Mouse (Mus musculus) midbrain, embryonic 11.5 days (tissue): Measurements from ENCODE around the gene Glrp1. TPM values are rescaled to one million over a fixed set of nuclear protein-coding genes. Genes with fewer than 3 reads are reported as not detected.

Experiments
- ATAC-seq: fragments of 200-750 bp; cut with Nextera tagmentation; 2 replicates; pipeline ENCODE4 v1.8.0; 2017; ENCODE audit warnings: moderate TSS enrichment, moderate library complexity; ENCODE audit not compliant: low FRiP score
- DNase-seq: peaks from one replicate; pipeline ENCODE4 v3.0.0; 2015; ENCODE audit warnings: low spot score; ENCODE audit errors: missing footprints
- H3K27ac ChIP-seq: fragments of 300-500 bp; sonication (generic); 2 replicates; pipeline ENCODE4 v1.5.1; 2014; ENCODE audit warnings: low read depth, low read length
- H3K27me3 ChIP-seq: fragments of 300-500 bp; sonication (generic); 2 replicates; pipeline ENCODE4 v1.6.1; 2014; ENCODE audit warnings: mild to moderate bottlenecking, low read length, moderate library complexity, mixed read lengths; ENCODE audit not compliant: control insufficient read depth, insufficient read depth
- H3K36me3 ChIP-seq: fragments of 300-500 bp; sonication (generic); 2 replicates; pipeline ENCODE4 v1.6.1; 2014; ENCODE audit warnings: mild to moderate bottlenecking, low read length, moderate library complexity, mixed read lengths; ENCODE audit not compliant: control insufficient read depth, insufficient read depth
- H3K4me1 ChIP-seq: fragments of 300-500 bp; sonication (generic); 2 replicates; pipeline ENCODE4 v1.6.1; 2014; ENCODE audit warnings: low read length; ENCODE audit not compliant: control insufficient read depth, insufficient read depth
- H3K4me2 ChIP-seq: fragments of 300-500 bp; sonication (generic); 2 replicates; pipeline ENCODE4 v1.6.1; 2014; ENCODE audit warnings: mild to moderate bottlenecking, moderate library complexity
- H3K4me3 ChIP-seq: fragments of 300-500 bp; sonication (generic); 2 replicates; pipeline ENCODE4 v1.5.1; 2014; ENCODE audit warnings: low read depth, low read length
- H3K9ac ChIP-seq: fragments of 300-500 bp; sonication (generic); 2 replicates; pipeline ENCODE4 v1.6.1; 2014; ENCODE audit warnings: low read length
- H3K9me3 ChIP-seq: fragments of 300-500 bp; sonication (generic); 2 replicates; pipeline ENCODE4 v1.6.1; 2016; ENCODE audit warnings: low read length; ENCODE audit not compliant: control insufficient read depth
- WGBS: fragments of 180-500 bp; shearing (Covaris S2); extraction: QIAGEN DNeasy Blood & Tissue Kit; methylation state at CpG from one replicate; pipeline ENCODE4 v1.1.7; 2014; 5-methylcytosine and 5-hydroxymethylcytosine counted together
- polyA plus RNA-seq: library from polyadenylated mRNA; unstranded; fragments of >200 nt; fragmentation: Nextera tagmentation; extraction: Ambion mirVana; gene quantifications from 2 replicates; pipeline ENCODE4 v1.2.1, GENCODE M21; 2014

The Glrp1 gene
- polyA plus RNA-seq, 1 experiment from 2014 or later = not detected

DNA sequence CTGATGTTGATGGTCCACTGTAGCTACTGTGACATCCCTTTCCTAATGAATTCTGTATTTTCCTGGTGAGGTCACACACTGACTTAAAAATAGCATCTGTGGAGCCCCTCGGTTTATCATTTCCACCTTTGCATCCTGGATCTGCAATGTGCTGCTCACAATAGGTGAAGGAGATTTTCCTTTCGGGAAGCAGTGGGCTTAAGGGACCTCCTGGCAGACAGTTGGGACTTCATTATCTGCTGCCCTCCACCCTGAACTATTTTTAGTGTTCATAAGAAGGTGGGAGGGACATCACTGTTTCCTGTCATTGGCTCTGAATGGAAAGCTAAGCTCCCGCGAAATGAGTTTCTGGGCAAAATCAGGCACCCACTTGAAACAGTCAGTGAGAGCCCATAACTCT lies 20.9 kb downstream of the Glrp1 start:
- Histone ChIP-seq H3K36me3 (no peaks in the 10 kb centered on the region), H3K4me1 (no peaks in the 10 kb centered on the region), H3K9me3 (no peaks in the 10 kb centered on the region), H3K9ac (no peak overlapping the region), H3K27ac (no peak overlapping the region), H3K4me2 (no peak overlapping the region), H3K4me3 (no peak overlapping the region), H3K27me3 (no peaks in the 10 kb centered on the region)
- ATAC-seq = no peak
- no peak for DNase-seq
- WGBS = 30% methylated on average over 4 of the region's 4 CpGs

DNA sequence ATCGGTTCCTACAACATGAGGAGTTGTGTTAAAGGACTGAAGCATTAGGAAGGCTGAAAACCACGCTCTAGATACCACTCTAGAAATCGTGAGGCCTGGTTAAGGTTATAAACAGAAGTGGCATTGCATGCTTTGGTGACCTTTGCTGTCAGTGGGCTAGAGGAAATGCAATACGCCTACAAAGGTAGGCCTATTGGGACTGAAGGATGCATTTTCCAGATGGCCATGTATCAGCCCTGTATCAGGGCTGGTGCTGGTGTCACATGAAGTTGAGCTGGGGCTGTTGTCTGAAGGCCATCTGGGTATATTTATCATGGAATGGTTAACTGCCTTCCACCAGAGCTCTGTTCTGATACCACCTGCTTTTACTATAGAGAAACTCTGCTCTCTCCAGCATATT lies 23.5 kb downstream of the Glrp1 start:
- no peak overlapping the region for H3K27ac ChIP-seq
- 86% methylated on average over 4 of the region's 4 CpGs for WGBS
- H3K4me3 ChIP-seq = no peak overlapping the region
- H3K27me3 ChIP-seq = no peaks in the 10 kb centered on the region
- H3K4me1 ChIP-seq = no peaks in the 10 kb centered on the region
- H3K4me2 ChIP-seq = no peak overlapping the region
- ATAC-seq (no peak), DNase-seq (no peak)
- H3K9me3 ChIP-seq = no peaks in the 10 kb centered on the region
- no peak overlapping the region for H3K9ac ChIP-seq
- no peaks in the 10 kb centered on the region for H3K36me3 ChIP-seq

DNA sequence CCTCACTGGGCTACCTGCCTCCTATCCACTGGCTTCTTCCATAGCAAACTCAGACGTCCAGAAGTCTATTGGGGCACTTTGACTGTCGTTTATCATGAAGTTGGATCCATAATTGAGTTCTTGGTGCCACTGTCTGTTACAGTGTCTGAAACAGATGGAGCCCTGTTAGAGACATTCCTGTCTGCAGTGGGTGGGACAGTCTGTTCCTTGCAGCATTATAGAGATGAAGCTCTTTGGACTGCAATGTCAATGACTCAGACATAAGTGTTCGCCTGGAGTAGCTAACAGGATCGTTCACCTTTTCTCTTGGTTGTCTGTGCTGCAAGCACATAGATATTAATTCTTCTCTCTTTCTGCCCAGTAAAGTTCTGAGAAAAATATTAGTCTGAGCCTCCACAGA lies 25.8 kb downstream of the Glrp1 start:
- Histone ChIP-seq H3K9ac (no peak overlapping the region), H3K27me3 (no peaks in the 10 kb centered on the region), H3K4me2 (no peak overlapping the region), H3K4me1 (0 out of 2 replicates have a peak, but pooled peaks cover 3% of the 10 kb centered on the region), H3K9me3 (no peaks in the 10 kb centered on the region), H3K36me3 (no peaks in the 10 kb centered on the region), H3K4me3 (no peak overlapping the region), H3K27ac (no peak overlapping the region)
- WGBS = 84% methylated on average over 4 of the region's 4 CpGs
- DNase-seq = no peak
- no peak for ATAC-seq

DNA sequence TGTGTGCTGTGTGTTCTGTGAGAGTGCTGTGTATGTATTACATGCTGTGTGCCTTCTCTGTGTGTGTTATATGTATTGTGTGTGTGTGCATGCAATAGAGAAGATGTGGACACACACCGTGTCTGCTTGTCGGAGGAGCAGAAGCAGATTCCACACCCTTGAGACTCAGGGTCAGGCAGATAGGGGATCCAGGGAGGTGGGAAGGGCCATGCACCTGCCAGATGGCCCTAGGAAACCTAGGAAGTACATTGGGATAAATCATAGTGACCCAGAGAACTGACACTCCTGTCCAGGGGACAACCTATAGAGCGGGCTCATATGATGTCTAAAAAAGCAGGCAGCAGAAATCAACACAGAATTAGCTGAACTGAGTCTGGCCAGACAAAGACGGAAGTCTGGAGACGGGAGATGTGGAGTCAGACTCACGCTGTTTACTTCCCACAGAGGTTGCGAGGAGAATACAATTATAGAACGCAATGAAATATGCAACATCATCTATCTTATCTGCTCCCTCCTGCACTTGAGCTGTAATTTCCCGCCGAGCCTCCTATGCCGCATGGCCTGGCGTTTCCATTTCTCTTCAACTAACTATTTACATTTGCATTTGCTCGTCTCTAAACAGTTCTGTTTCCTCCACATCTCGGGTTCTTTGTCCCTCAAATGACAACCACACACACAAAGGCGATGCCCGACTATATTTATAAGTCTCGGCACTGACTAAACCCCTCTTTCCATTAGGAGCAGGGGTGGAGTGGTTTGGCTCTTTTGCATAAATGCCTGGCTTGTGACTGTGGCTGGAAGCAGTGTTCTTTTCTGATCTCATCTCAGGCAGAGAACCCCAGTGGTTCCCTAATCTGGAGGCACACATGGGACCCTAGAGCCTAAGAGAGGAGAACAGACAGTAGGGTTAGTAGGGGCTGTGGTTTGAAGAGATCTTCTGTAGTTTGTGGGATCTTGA lies 27.4 kb downstream of the Glrp1 start:
- Histone ChIP-seq H3K27me3 (no peaks in the 10 kb centered on the region), H3K36me3 (no peaks in the 10 kb centered on the region), H3K9ac (no peak overlapping the region), H3K4me2 (no peak overlapping the region), H3K9me3 (no peaks in the 10 kb centered on the region), H3K4me3 (no peak overlapping the region), H3K27ac (no peak overlapping the region), H3K4me1 (peaks cover 11% of the 10 kb centered on the region)
- DNase-seq (no peak), ATAC-seq (no peak)
- WGBS = 85% methylated on average over 17 of the region's 17 CpGs

DNA sequence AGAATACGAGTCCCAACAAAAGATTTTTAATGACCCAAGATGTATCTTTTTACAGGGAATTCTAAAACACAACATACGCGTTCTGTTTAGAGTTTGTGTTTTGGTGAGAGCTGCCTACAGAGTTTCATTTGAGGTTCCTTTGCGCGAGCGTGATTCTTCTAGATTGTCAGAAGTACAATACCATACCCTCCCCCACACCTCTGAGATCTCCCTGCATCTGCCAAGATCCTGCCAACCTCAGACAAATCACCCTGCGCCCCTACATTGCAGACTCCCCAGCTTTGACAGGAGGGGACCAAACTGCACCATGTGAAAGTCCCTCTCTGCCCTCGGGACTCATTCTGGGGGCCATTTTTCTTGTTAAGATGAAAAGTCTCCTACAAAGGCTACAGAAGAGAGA lies 29.3 kb downstream of the Glrp1 start:
- H3K36me3 ChIP-seq = no peaks in the 10 kb centered on the region
- H3K4me3 ChIP-seq = no peak overlapping the region
- no peaks in the 10 kb centered on the region for H3K27me3 ChIP-seq
- no peak for DNase-seq
- no peak overlapping the region for H3K27ac ChIP-seq
- WGBS = 88% methylated on average over 8 of the region's 8 CpGs
- peaks cover 11% of the 10 kb centered on the region for H3K4me1 ChIP-seq
- no peaks in the 10 kb centered on the region for H3K9me3 ChIP-seq
- no peak overlapping the region for H3K9ac ChIP-seq
- no peak for ATAC-seq
- no peak overlapping the region for H3K4me2 ChIP-seq

DNA sequence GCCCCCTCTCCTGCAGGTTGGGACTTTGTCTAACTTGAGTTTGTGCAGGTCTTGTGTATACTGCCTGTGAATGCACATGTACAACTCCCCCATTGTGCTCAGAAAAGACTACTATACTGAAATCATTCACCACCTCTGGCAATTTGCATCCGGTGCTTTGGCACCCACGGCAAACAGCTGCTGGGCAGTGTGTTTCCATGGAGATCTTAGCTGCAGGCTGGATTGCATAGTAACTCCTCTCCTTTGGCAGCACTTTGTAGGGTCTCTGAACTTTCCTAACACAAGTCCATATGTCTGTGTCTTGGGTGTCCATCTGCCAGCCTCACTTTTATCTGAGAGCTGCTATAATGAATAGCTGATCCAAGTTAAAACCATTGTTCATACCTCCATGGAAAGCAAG lies 31.7 kb downstream of the Glrp1 start:
- DNase-seq (no peak), ATAC-seq (no peak)
- no peaks in the 10 kb centered on the region for H3K36me3 ChIP-seq
- no peak overlapping the region for H3K9ac ChIP-seq
- H3K9me3 ChIP-seq = no peaks in the 10 kb centered on the region
- H3K4me1 ChIP-seq = peaks cover 11% of the 10 kb centered on the region
- no peak overlapping the region for H3K4me3 ChIP-seq
- no peaks in the 10 kb centered on the region for H3K27me3 ChIP-seq
- WGBS = 13% methylated on average over 2 of the region's 2 CpGs
- H3K27ac ChIP-seq = no peak overlapping the region
- H3K4me2 ChIP-seq = no peak overlapping the region

DNA sequence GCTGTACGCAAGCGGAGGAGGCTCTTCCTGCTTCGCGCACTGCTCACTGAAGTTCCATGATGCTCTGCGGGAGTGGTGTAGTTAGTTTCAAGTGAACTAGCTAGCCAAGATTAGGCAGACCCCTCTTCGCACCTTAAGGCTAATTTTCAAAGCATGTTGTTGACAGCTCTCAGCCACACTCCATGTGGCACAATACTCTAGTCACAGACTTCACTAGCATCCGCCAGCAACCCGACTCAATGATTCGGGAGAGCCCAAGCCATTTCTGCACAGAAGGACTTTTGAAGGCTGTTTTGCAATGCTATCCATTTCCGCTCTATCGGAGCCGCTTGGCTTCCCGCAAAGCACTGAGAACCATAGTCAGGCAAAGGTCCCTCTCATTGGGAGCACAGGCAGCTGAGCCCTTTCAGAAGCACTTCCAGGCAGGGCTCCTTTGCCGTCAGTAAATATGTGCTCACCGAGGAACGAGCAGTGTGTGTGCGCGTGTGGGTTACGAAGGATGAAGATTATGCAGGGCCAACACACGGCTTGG lies 33.2 kb downstream of the Glrp1 start:
- H3K9me3 ChIP-seq = no peaks in the 10 kb centered on the region
- H3K4me1 ChIP-seq = peaks cover 16% of the 10 kb centered on the region
- H3K36me3 ChIP-seq = no peaks in the 10 kb centered on the region
- WGBS = 95% methylated on average over 20 of the region's 20 CpGs
- no peak overlapping the region for H3K27ac ChIP-seq
- no peaks in the 10 kb centered on the region for H3K27me3 ChIP-seq
- ATAC-seq = no peak
- H3K4me3 ChIP-seq = no peak overlapping the region
- H3K9ac ChIP-seq = no peak overlapping the region
- H3K4me2 ChIP-seq = no peak overlapping the region
- no peak for DNase-seq

DNA sequence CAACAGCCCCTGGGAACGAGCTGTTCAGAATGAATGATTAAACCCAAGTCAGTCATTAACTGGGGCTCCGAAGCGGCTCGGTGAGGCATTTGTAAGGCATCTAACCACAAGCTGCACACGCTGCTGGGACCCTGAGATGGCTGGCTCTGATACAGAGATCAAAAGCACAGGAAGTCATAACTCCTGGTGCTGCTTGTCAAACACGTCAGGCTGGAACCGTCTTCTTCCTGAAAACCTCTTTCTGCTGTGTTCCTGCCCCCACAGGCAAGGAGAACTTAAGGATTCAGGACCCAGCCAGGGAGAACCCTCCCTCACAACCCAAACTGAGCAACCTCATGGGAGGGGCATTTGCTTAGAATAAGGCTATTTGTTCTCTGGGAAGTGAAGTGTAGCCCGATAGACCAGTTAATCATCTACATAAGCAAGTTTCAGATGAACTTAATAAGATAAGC lies 34.3 kb downstream of the Glrp1 start:
- no peaks in the 10 kb centered on the region for H3K27me3 ChIP-seq
- DNase-seq = no peak
- no peak overlapping the region for H3K4me2 ChIP-seq
- H3K36me3 ChIP-seq = no peaks in the 10 kb centered on the region
- WGBS = 53% methylated on average over 8 of the region's 8 CpGs
- H3K9ac ChIP-seq = no peak overlapping the region
- H3K9me3 ChIP-seq = no peaks in the 10 kb centered on the region
- H3K4me3 ChIP-seq = no peak overlapping the region
- peaks cover 16% of the 10 kb centered on the region for H3K4me1 ChIP-seq
- H3K27ac ChIP-seq = no peak overlapping the region
- ATAC-seq = no peak

DNA sequence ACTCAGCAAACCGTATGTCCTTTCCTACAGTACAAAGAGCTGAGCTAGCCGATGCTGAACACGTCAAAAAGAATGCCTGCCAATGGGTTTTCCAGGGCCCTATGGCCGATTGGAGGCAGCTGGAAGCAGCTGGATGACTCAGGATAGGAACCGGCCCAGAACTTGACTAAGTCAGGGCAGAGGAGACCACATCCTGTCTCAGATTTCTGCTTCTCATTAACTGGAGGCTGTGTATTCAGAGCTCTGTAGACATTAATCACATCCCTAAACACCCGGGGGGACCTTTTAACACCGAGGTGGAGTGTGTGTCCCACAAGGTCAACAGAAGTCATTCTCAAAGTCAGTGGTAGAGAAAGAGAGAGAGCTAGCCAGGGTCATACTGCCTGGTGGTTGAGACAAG lies 35.3 kb downstream of the Glrp1 start:
- Histone ChIP-seq H3K9me3 (no peaks in the 10 kb centered on the region), H3K27ac (no peak overlapping the region), H3K27me3 (no peaks in the 10 kb centered on the region), H3K36me3 (no peaks in the 10 kb centered on the region), H3K4me3 (no peak overlapping the region), H3K4me2 (no peak overlapping the region), H3K4me1 (peaks cover 14% of the 10 kb centered on the region), H3K9ac (no peak overlapping the region)
- ATAC-seq = no peak
- WGBS = 64% methylated on average over 7 of the region's 7 CpGs
- DNase-seq = no peak
